Comparison of ENCODE assay signal across 9 mouse cellular contexts in the genomic region with DNA sequence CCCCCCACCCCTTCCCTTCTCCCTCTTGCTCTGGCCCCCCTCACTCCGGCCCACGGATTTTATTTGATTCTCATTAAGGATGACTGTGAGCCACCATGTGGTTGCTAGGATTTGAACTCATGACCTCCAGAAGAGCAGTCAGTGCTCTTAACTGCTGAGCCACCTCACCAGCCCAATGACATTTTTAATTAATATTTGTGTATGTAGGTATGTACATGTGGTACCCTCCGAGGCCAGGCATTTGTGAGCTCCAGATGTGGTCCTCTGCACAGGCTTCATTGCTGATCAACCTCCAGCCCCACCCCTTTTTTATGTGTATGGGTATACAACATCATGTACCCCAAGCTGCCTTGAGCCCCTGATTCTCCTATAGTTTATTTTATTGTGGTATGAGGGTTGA. TPM values are rescaled to one million over a fixed set of nuclear protein-coding genes. Genes with fewer than 3 reads are reported as not detected.
DNase-seq lines count a peak whose midpoint lies in the region; ATAC-seq and TF ChIP-seq lines count a peak whose summit lies in the region.
"Had no signal": no experiment of that assay in that cellular context is flagged by ENCODE, and none has a peak within 500 bp of the region (broad histone marks: within the 10 kb centered on the region; RNA-seq: fewer than 3 reads in every experiment).

No protein-coding gene starts in this region.

- H3K4me3 ChIP-seq in testis, adult 2 months (ENCODE audit: control insufficient read depth, low read depth, low read length) = peak overlapping the region; percentile 8; the same call in 1 of the 2 replicates
- H3K4me3 ChIP-seq in liver, embryonic 11.5 days (ENCODE audit: low read depth, low read length) = peak overlapping the region; percentile 32

- H3K27me3 ChIP-seq in testis, adult 2 months (ENCODE audit: control insufficient read depth, insufficient read depth, low read length) = no peaks in the 10 kb centered on the region
- no peaks in the 10 kb centered on the region for H3K27me3 ChIP-seq in liver, embryonic 11.5 days (replicated peaks; ENCODE audit: control insufficient read depth, insufficient read depth, low read length)

- peak; percentile 60 for DNase-seq in cerebellum, adult 9-10 months
- no peak for DNase-seq in cerebellum, postnatal 14 days
- no peak for DNase-seq in testis, postnatal 10 days (ENCODE audit: low spot score)
- no peak for DNase-seq in liver, embryonic 11.5 days (ENCODE audit: low spot score)
- no peak for DNase-seq in MN1 (ENCODE audit: low spot score)
- no peak for DNase-seq in left cerebral cortex, adult 18-20 months (ENCODE audit: low spot score in 2 of 2)
- no peak for DNase-seq in spleen, postnatal 14 days (ENCODE audit: low spot score in 2 of 2)
- DNase-seq: adrenal gland, postnatal 25 days had no signal

- no peak overlapping the region for H3K9ac ChIP-seq in liver, embryonic 11.5 days (ENCODE audit: low read depth, low read length)

- 83% methylated on average over 3 of the region's 3 CpGs for WGBS in liver, embryonic 11.5 days

- TF ChIP-seq POLR2A in testis, adult 2 months (IDR thresholded peaks at IDR 0.05; ENCODE audit: control insufficient read depth, low read depth, low read length) = no peak

- TF ChIP-seq CTCF in testis, adult 2 months (IDR thresholded peaks at IDR 0.05; ENCODE audit: control insufficient read depth, insufficient read depth, insufficient replicate concordance, low read depth, low read length) = no peak

- peaks cover 10% of the 10 kb centered on the region for H3K4me1 ChIP-seq in testis, adult 2 months (ENCODE audit: control insufficient read depth, insufficient read depth, low read length)
- H3K4me1 ChIP-seq in liver, embryonic 11.5 days (replicated peaks; ENCODE audit: control insufficient read depth, insufficient read depth, low read length) = peaks cover 35% of the 10 kb centered on the region

- H3K4me2 ChIP-seq in liver, embryonic 11.5 days = peak overlapping the region; percentile 67

- H3K9me3 ChIP-seq in liver, embryonic 11.5 days (ENCODE audit: control insufficient read depth, low read length) = no peaks in the 10 kb centered on the region

- H3K36me3 ChIP-seq in testis, adult 2 months (ENCODE audit: control insufficient read depth, insufficient read depth, low read length) = no peaks in the 10 kb centered on the region; the same call in 1 of the 2 replicates
- H3K36me3 ChIP-seq in liver, embryonic 11.5 days (ENCODE audit: control insufficient read depth, insufficient read depth, low read length) = peaks cover 8% of the 10 kb centered on the region

- H3K27ac ChIP-seq in testis, adult 2 months (ENCODE audit: control insufficient read depth, insufficient read depth, low read depth, low read length) = no peak overlapping the region
- no peak overlapping the region for H3K27ac ChIP-seq in liver, embryonic 11.5 days (ENCODE audit: low read depth, low read length)

- no peak for ATAC-seq in liver, embryonic 11.5 days (replicated peaks; ENCODE audit: low FRiP score)

RNA-seq across cellular contexts. Expression of gene Rabepk, which starts 4.0 kb away (rescaled TPM):
- 431 and 458 TPM in 2 replicates for polyA plus RNA-seq in testis, adult 2 months (2012; rRNA removed)
- polyA plus RNA-seq in liver, embryonic 11.5 days (2014; fragmentation: Nextera tagmentation; extraction: Ambion mirVana) = 43.5 and 56.5 TPM in 2 replicates
- 10 to 100 TPM; 32.7 to 36.6 TPM for total RNA-seq in left cerebral cortex, adult 18-20 months (2021)

RNA-seq across cellular contexts. Expression of gene Fbxw2, which starts 22.4 kb away (rescaled TPM):
- 13.0 and 14.9 TPM in 2 replicates for polyA plus RNA-seq in testis, adult 2 months (2012; rRNA removed)
- 78.7 and 81.2 TPM in 2 replicates for polyA plus RNA-seq in liver, embryonic 11.5 days (2014; fragmentation: Nextera tagmentation; extraction: Ambion mirVana)
- 10 to 100 TPM; 89.3 to 94.3 TPM for total RNA-seq in left cerebral cortex, adult 18-20 months (2021)

RNA-seq across cellular contexts. Expression of gene Gm34653, which starts 29.1 kb away (rescaled TPM):
- not detected in 2 replicates for polyA plus RNA-seq in testis, adult 2 months (2012; rRNA removed)
- polyA plus RNA-seq in liver, embryonic 11.5 days (2014; fragmentation: Nextera tagmentation; extraction: Ambion mirVana) = not detected in 2 replicates
- under 1 TPM in 1 of 2 experiments, not detected in 1; 0.21 TPM for total RNA-seq in left cerebral cortex, adult 18-20 months (2021)
- total RNA-seq: adrenal gland, postnatal 25 days had no signal

RNA-seq across cellular contexts. Expression of gene Hspa5, which starts 32.0 kb away (rescaled TPM):
- 587 and 750 TPM in 2 replicates for polyA plus RNA-seq in testis, adult 2 months (2012; rRNA removed)
- 964 and 1,028 TPM in 2 replicates for polyA plus RNA-seq in liver, embryonic 11.5 days (2014; fragmentation: Nextera tagmentation; extraction: Ambion mirVana)
- 100 to 1,000 TPM; 342 to 419 TPM for total RNA-seq in left cerebral cortex, adult 18-20 months (2021)

RNA-seq across cellular contexts. Expression of gene Gapvd1, which starts 48.7 kb away (rescaled TPM):
- polyA plus RNA-seq in testis, adult 2 months (2012; rRNA removed) = 19.0 and 19.2 TPM in 2 replicates
- 80.3 and 88.3 TPM in 2 replicates for polyA plus RNA-seq in liver, embryonic 11.5 days (2014; fragmentation: Nextera tagmentation; extraction: Ambion mirVana)
- total RNA-seq in left cerebral cortex, adult 18-20 months (2021) = 100 to 1,000 TPM; 102 to 107 TPM
